Mouse (Mus musculus): ENCODE measurements around the gene Fhit.

Gene Fhit

GRCm38 (mm10) chr14:9721917-9722472 is 1439.8 kb downstream of the Fhit start:
- in situ Hi-C loops (cut with MboI, MseI), result no loop called here

- in situ Hi-C loops (cut with MboI, MseI), result no loop called here
Measured at GRCm38 (mm10) chr14:9698621-9699020, 1463.2 kb downstream of the Fhit start.

DNA sequence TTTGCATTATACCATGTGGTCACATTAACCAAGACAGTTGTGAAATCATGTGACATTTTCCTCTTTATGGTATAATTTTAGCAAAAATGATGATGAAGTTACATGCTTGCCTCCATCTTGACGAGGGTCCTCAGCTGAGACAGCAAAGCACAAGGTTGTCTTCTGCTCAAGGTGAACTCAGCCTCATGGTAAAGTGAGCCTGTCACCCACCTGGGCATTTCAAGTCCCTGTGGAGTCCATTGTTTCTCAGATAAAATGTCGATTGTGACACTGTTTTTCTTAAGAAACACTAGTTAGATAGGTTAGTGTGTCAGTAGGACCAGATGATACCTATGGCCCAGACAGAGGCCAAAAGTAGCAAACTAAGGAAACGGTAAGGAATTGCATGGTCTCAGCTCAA is 1464.7 kb downstream of the Fhit start:
- in situ Hi-C loops (cut with MboI, MseI), result no loop called here

- in situ Hi-C loops (cut with MboI, MseI), result no loop called here
Measured at GRCm38 (mm10) chr14:9696004-9696403, 1465.8 kb downstream of the Fhit start.

- in situ Hi-C loops (cut with MboI, MseI), result no loop called here
Measured at GRCm38 (mm10) chr14:9695217-9695690, 1466.6 kb downstream of the Fhit start.

DNA sequence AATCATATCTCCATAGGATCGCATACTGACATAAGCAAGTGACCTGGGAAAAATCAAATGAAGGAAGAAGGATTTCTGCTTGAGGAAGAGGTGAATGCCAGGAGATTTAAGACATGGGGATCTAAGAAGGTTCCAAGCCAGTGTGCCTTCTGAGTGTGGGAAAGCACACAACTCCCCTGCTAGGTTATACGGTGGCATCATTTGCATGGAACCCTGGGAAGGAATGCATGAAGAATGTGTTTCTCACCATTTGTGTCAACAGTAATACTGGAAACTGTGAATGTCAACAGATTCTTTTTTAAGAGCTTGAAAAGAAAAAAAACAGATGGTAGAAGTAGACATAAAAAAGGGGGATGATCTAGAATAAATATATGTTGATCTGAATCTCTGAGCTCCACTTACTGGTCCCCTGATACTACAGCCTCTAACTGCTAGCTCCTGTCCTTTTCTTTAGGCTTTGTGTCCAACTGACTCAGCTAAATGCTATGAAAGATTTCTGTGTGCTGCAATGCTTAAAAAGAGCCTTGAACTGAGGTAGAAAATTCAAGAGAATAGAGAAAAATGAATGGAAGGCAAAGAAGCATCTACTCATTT is 1473.1 kb downstream of the Fhit start:
- in situ Hi-C loops (cut with MboI, MseI), result no loop called here

DNA sequence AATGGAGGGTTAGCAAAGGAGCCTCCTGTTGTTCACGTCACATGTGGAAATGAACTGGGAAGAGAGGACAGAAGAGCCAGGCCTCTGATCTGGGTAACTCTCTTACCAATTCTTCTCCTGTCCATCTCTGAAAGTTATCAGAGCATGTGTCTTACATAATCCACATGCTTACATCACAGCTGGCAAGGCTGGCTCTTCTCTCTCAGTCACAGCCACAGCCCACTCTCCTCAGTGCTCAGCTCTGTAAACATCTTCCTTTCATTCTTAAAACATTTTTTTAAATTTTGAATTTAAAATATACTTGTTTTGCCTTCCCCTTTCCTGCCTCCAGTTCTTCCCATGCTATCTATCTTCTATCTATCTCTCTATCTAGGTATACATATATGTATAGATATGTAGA is 1477.5 kb downstream of the Fhit start:
- in situ Hi-C loops (cut with MboI, MseI), result no loop called here

- in situ Hi-C loops (cut with MboI, MseI), result no loop called here
Measured at GRCm38 (mm10) chr14:9672728-9673127, 1489.1 kb downstream of the Fhit start.

GRCm38 (mm10) chr14:9671776-9672175 is 1490.1 kb downstream of the Fhit start:
- in situ Hi-C loops (cut with MboI, MseI), result no loop called here

DNA sequence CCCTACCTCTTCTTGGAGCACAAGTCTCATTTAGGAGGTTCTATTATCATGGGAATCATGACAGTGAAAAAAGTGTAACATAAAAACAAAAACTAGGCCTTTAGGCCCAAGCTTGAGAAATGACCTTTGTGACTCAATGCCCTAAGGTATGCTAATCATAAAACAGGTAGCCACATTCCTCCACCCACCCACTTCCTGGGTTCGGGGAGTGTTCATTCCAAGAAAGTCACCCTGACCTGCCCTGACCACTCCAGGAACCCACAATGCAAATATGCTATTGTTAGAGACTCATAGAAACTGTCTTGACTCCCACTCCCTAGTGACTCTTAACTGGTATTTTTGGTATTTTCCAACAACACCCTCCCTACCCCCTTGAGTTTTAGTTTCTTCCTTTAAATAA is 1492.1 kb downstream of the Fhit start:
- in situ Hi-C loops (cut with MboI, MseI), result no loop called here

GRCm38 (mm10) chr14:9658445-9658844 is 1503.4 kb downstream of the Fhit start:
- in situ Hi-C loops (cut with MboI, MseI), result no loop called here

DNA sequence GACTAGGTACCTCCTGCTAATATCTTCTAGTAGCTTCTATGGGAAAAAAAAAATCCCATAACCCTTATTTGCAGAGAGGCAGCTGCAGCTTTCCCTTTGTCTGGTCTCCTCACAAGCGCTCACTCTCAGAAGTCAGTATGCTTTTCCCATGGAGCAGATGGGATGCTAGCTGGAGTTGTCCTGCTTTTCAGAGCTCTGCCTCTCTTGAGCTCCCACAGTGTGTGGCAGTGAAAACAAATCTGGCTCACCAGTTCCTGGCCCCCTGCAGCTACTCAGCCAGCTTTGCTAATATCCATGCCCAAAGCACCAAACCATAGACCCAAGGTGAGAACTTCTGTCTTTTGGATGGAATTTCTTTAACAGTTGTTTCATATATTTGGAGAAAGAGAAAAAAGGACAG is 1510.4 kb downstream of the Fhit start:
- in situ Hi-C loops (cut with MboI, MseI), result no loop called here

DNA sequence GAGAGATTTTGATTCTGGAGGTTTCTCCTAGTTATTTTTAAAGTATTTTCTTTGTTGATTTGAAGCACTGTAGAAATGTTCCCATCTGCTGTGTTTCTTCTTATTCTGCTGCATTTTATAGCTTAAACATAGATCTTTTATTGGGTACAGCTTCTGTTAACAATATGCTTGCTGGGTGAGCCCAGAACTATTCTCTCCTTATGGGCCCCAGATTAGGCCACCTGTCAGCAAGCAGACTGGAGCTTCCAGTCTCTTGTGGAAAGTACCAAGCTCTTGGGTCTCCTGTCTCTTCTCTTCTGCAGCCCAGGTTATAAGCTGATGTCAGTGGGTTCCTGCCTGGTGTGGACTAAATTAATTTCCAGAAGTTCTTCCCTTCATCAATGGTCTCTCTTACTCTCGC is 1513.4 kb downstream of the Fhit start:
- in situ Hi-C loops (cut with MboI, MseI), result no loop called here

DNA sequence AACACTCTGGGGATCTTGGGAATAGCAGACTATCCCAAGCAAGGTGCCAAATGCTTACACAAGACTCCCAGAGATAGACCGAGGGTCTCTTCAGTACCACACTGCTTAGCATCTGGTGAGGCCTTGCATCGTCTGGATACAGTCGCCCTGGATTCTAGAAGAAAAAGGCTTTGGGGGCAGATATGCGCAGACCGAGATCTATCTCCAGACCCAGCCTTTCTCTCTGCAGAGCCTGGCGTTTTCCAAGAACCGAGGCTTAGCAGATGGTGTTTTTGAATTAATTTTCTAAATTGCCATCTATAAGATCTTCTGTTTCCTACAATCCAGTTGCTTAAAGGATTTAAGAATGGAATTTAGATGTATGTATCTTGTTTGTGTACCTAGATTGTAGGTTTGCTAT is 1515.6 kb downstream of the Fhit start:
- in situ Hi-C loops (cut with MboI, MseI), result no loop called here

- in situ Hi-C loops (cut with MboI, MseI), result no loop called here
Measured at GRCm38 (mm10) chr14:9644216-9645166, 1517.3 kb downstream of the Fhit start.

DNA sequence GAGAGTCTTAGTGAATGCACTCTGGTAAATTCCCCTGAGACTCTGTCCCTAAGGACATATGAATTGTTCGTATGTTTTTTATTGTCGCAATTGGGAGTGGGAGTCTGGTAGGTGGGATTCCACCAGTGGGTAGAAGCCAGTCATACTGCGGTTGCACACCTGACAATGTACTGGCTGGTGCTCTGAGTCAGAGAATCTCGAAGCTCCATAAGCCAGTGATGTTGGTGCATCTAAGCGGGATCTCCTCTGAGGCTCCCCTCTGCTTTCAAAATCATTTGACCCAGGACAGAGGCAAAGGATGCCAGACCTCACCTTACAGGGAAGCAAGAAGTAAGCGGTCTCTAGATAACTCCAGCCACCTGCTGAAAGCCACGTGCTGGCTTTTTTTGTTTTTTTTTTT is 1518.1 kb downstream of the Fhit start:
- in situ Hi-C loops (cut with MboI, MseI), result no loop called here

- in situ Hi-C loops (cut with MboI, MseI), result no loop called here
Measured at GRCm38 (mm10) chr14:9642628-9643027, 1519.2 kb downstream of the Fhit start.

DNA sequence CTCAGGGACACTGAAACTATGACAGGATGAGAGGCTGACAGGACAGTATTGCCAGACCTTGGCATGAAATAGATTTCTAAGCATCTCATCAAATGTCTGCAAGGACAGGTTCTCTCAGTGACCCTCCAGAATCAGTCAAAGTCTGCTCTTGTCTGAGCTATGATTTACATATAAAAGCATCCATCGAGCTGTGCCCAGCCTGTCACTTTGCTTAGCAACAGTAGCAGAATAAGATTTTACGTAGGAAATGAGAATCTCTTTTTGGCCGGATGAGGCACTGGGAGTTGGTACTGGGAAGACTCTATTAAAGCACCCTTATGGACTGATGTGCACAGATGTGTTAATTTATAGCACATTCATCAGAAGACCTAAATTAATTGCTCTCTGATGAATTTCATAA is 1519.8 kb downstream of the Fhit start:
- in situ Hi-C loops (cut with MboI, MseI), result no loop called here

- in situ Hi-C loops (cut with MboI, MseI), result no loop called here
Measured at GRCm38 (mm10) chr14:9634247-9634991, 1527.4 kb downstream of the Fhit start.

DNA sequence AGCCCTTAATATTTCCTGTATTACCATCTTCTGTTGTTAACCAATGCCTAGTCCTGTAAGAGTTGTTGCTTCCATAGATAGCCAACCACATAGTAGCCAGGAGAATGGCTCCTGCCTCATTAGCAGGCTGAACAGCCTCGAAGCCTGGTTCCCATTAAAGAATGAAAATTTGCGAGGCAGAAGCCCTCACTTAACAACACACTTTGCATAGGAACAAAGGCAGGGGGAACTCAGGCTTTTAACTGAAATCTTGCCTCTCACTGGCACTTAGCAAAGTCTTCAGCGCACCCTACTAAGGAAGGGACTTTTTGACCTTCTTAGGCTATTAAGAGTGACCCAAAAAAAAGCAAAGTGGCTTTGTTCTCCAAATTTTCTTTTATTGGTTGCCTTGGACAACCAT is 1529.3 kb downstream of the Fhit start:
- in situ Hi-C loops (cut with MboI, MseI), result no loop called here

- in situ Hi-C loops (cut with MboI, MseI), result no loop called here
Measured at GRCm38 (mm10) chr14:9623219-9624043, 1538.4 kb downstream of the Fhit start.

Measured in T-helper 1 cell (primary cell).